Mouse (Mus musculus) hindbrain, embryonic 11.5 days (tissue): ENCODE measurements around the gene 6030408B16Rik. TPM values are rescaled to one million over a fixed set of nuclear protein-coding genes. Genes with fewer than 3 reads are reported as not detected.

Experiments
- ATAC-seq: fragments of 200-750 bp; cut with Nextera tagmentation; 2 replicates; pipeline ENCODE4 v1.8.0; 2017; ENCODE audit warnings: mild to moderate bottlenecking, moderate TSS enrichment, moderate library complexity; ENCODE audit not compliant: low FRiP score
- DNase-seq: peaks from one replicate; pipeline ENCODE4 v3.0.0-alpha.2; 2015; ENCODE audit warnings: low spot score
- H3K27ac ChIP-seq: fragments of 300-500 bp; sonication (generic); 2 replicates; pipeline ENCODE4 v1.5.1; 2014; ENCODE audit warnings: mild to moderate bottlenecking, low read depth, low read length
- H3K27me3 ChIP-seq: fragments of 300-500 bp; sonication (generic); 2 replicates; pipeline ENCODE4 v1.6.1; 2014; ENCODE audit warnings: mild to moderate bottlenecking, low read length, moderate library complexity, mixed read lengths; ENCODE audit not compliant: control insufficient read depth, insufficient read depth
- H3K36me3 ChIP-seq: fragments of 300-500 bp; sonication (generic); 2 replicates; pipeline ENCODE4 v1.6.1; 2014; ENCODE audit warnings: mild to moderate bottlenecking, low read length, moderate library complexity, mixed read lengths; ENCODE audit not compliant: control insufficient read depth, insufficient read depth
- H3K4me1 ChIP-seq: fragments of 300-500 bp; sonication (generic); replicated peaks from 2 replicates; pipeline ENCODE4 v1.6.1; 2014; ENCODE audit warnings: low read length, mixed read lengths; ENCODE audit not compliant: control insufficient read depth, insufficient read depth
- H3K4me2 ChIP-seq: fragments of 300-500 bp; sonication (generic); replicated peaks from 2 replicates; pipeline ENCODE4 v1.6.1; 2014; ENCODE audit warnings: mild to moderate bottlenecking, low read depth, low read length
- H3K4me3 ChIP-seq: fragments of 300-500 bp; sonication (generic); 2 replicates; pipeline ENCODE4 v1.5.1; 2014; ENCODE audit warnings: low read depth, low read length
- H3K9ac ChIP-seq: fragments of 300-500 bp; sonication (generic); 2 replicates; pipeline ENCODE4 v1.6.1; 2014; ENCODE audit warnings: low read depth, low read length
- H3K9me3 ChIP-seq: fragments of 300-500 bp; sonication (generic); 2 replicates; pipeline ENCODE4 v1.6.1; 2016; ENCODE audit warnings: low read length; ENCODE audit not compliant: control insufficient read depth
- WGBS: fragments of 180-500 bp; shearing (Covaris S2); extraction: QIAGEN DNeasy Blood & Tissue Kit; methylation state at CpG from one replicate; pipeline ENCODE4 v1.1.7; 2014; 5-methylcytosine and 5-hydroxymethylcytosine counted together
- polyA plus RNA-seq: library from polyadenylated mRNA; unstranded; fragments of >200 nt; fragmentation: Nextera tagmentation; extraction: Ambion mirVana; gene quantifications from 2 replicates; pipeline ENCODE4 v1.2.1, GENCODE M21; 2014

The 6030408B16Rik gene
- polyA plus RNA-seq, 1 experiment from 2014 or later, result 0.25 TPM

DNA sequence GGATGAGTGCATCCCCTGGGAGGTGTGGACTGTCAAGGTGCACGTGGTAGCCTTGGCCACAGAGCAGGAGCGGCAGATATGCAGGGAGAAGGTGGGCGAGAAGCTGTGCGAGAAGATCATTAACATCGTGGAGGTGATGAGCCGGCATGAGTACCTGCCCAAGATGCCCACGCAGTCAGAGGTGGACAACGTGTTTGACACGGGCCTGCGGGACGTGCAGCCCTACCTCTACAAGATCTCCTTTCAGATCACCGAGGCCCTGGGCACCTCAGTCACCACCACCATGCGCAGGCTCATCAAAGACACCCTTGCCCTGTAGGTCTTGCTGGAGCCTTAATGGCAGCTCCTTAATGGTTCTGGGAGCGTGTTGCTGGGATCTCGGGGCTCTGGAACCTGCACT is 2.7 kb upstream of the 6030408B16Rik start:
- H3K9me3 ChIP-seq, result no peaks in the 10 kb centered on the region
- H3K9ac ChIP-seq, result no peak overlapping the region
- no peaks in the 10 kb centered on the region for H3K4me1 ChIP-seq
- H3K27ac ChIP-seq, result no peak overlapping the region
- H3K27me3 ChIP-seq, result no peaks in the 10 kb centered on the region
- no peak overlapping the region for H3K4me2 ChIP-seq
- H3K36me3 ChIP-seq, result peaks cover 2% of the 10 kb centered on the region; the same call in 1 of the 2 replicates
- H3K4me3 ChIP-seq, result no peak overlapping the region
- 96% methylated on average over 15 of the region's 15 CpGs for WGBS
- DNase-seq, result no peak
- no peak for ATAC-seq

DNA sequence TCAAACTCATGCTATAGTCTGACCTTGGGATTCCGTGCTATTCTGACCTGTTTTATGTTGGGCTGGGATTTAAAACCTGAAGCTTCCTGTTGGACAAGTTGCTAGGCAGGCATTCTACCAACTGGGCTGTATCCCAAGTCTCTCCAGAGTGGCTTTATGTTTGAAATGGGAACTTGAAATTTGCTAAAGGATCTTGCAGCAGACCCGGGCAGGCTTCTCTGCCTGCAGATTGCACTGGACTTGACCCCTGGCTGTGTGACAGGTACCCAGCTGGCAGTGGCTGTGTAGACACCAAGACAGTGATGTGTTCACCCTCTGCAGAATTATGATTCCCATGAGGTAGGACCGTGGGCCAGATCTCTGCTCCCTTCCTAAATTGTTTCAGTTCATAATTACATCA is 1.0 kb upstream of the 6030408B16Rik start:
- Histone ChIP-seq H3K9me3 (no peaks in the 10 kb centered on the region), H3K4me1 (no peaks in the 10 kb centered on the region), H3K9ac (no peak overlapping the region), H3K4me3 (no peak overlapping the region), H3K4me2 (no peak overlapping the region), H3K36me3 (peaks cover 2% of the 10 kb centered on the region; the same call in 1 of the 2 replicates), H3K27me3 (no peaks in the 10 kb centered on the region), H3K27ac (no peak overlapping the region)
- ATAC-seq (no peak), DNase-seq (no peak)
- WGBS, result 93% methylated on average over 3 of the region's 3 CpGs

DNA sequence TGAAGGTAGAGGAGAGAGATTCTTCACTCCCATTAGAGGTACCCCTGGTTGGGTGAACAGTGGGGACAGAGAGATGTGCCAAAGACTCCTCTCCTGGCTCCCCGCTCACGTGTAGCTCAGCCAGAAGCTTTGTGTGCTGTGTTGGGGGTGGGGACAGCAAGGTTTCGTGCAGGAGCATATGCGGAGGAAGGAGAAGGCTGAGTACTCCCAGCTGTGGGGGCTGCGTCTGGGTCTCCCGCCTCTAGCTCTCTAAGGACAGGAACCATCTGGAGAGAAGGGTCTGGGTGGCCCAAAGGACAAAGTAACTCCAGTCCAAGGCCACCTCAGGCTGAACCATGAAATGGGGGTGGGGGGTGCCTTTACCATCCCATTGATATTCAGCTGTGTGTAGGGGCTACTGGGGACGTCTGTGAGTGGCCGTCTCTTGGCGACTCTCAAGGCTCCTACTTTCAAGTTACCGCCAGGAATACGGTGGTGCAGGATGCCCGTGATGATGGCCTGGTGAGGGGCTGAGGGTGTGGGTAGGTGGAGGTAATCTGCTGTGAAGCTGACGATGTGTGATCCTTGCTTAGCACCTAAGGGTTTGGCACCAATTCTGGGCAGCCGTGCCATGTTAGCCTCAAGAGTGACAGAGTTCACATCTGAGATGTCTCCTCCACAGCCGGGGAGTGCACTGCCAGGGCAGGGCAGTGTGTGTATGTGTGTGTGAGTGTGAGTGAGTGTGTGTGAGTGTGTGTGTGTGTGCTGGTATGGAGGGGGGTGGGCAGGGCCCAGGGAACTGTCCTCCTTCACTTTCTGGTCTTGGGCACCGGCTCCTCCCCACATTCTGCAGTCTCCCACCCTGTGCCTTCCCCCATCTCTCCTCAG is 1.2 kb downstream of the 6030408B16Rik start:
- Histone ChIP-seq H3K9ac (no peak overlapping the region), H3K27ac (no peak overlapping the region), H3K4me2 (no peak overlapping the region), H3K4me3 (no peak overlapping the region), H3K4me1 (no peaks in the 10 kb centered on the region), H3K36me3 (peaks cover 2% of the 10 kb centered on the region; the same call in 1 of the 2 replicates), H3K9me3 (no peaks in the 10 kb centered on the region), H3K27me3 (no peaks in the 10 kb centered on the region)
- no peak for DNase-seq
- WGBS, result 60% methylated on average over 16 of the region's 16 CpGs
- no peak for ATAC-seq

GRCm38 (mm10) chr15:101295106-101295505 is 2.1 kb downstream of the 6030408B16Rik start:
- Histone ChIP-seq H3K27me3 (no peaks in the 10 kb centered on the region), H3K27ac (no peak overlapping the region), H3K9ac (no peak overlapping the region), H3K36me3 (peaks cover 2% of the 10 kb centered on the region; the same call in 1 of the 2 replicates), H3K4me1 (no peaks in the 10 kb centered on the region), H3K9me3 (no peaks in the 10 kb centered on the region), H3K4me2 (no peak overlapping the region), H3K4me3 (no peak overlapping the region)
- 82% methylated on average over 7 of the region's 7 CpGs for WGBS
- DNase-seq, result no peak
- no peak for ATAC-seq

DNA sequence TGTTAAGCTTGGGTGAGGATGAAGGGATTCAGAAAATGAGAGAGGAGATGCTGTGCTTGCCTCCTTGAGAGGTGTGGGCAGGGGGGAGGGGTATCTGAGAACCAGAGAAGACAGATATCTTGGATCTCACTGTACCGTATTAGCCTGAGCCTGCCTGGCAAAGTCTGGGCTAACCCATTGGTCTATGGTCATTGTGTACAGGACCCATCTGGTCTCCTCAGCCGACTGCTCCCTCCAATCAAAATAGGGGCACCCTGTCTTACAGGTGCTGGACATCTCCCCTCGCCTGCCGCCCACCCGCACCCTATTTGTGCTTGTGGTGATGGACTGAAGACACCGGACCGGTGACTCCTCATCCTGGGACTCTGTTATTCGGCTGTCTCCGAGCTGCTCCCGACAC is 2.6 kb downstream of the 6030408B16Rik start:
- Histone ChIP-seq H3K9ac (no peak overlapping the region), H3K4me1 (no peaks in the 10 kb centered on the region), H3K4me2 (no peak overlapping the region), H3K36me3 (peaks cover 2% of the 10 kb centered on the region; the same call in 1 of the 2 replicates), H3K27ac (no peak overlapping the region), H3K4me3 (no peak overlapping the region), H3K27me3 (no peaks in the 10 kb centered on the region), H3K9me3 (no peaks in the 10 kb centered on the region)
- 83% methylated on average over 10 of the region's 10 CpGs for WGBS
- ATAC-seq (no peak), DNase-seq (no peak)

- H3K27ac ChIP-seq, result no peak overlapping the region
- H3K27me3 ChIP-seq, result no peaks in the 10 kb centered on the region
- 90% methylated on average over 11 of the region's 11 CpGs for WGBS
- H3K9me3 ChIP-seq, result no peaks in the 10 kb centered on the region
- DNase-seq (no peak), ATAC-seq (no peak)
- H3K4me1 ChIP-seq, result no peaks in the 10 kb centered on the region
- H3K9ac ChIP-seq, result no peak overlapping the region
- H3K4me2 ChIP-seq, result no peak overlapping the region
- no peak overlapping the region for H3K4me3 ChIP-seq
- peaks cover 2% of the 10 kb centered on the region; the same call in 1 of the 2 replicates for H3K36me3 ChIP-seq
These were observed 3.1 kb downstream of the 6030408B16Rik start for GRCm38 (mm10) chr15:101296091-101296490.

DNA sequence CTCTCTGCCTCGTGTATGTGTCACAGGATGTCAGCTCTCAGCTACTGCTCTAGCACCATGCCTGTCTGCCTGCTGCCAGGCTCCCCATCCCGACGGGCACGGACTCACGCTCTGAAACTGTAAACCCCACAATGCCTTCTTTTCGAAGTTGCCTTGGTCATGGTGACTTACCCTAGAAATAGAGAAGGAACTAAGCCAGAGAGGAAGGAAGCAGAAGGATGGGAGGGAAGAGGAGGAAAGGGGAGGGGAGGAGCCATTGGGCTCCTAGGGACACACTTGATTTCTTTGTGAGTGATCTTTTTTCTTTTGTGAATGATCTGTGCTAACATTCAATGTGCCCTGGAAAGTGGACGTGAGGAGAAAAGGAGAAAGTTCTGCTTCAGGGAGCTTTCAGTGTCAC is 5.0 kb downstream of the 6030408B16Rik start:
- H3K27me3 ChIP-seq, result no peaks in the 10 kb centered on the region
- no peak for DNase-seq
- no peak overlapping the region for H3K4me3 ChIP-seq
- no peaks in the 10 kb centered on the region for H3K9me3 ChIP-seq
- 32% methylated on average over 7 of the region's 7 CpGs for WGBS
- no peaks in the 10 kb centered on the region for H3K4me1 ChIP-seq
- no peak overlapping the region for H3K27ac ChIP-seq
- no peak overlapping the region for H3K4me2 ChIP-seq
- no peak overlapping the region for H3K9ac ChIP-seq
- H3K36me3 ChIP-seq, result no peaks in the 10 kb centered on the region
- ATAC-seq, result no peak

DNA sequence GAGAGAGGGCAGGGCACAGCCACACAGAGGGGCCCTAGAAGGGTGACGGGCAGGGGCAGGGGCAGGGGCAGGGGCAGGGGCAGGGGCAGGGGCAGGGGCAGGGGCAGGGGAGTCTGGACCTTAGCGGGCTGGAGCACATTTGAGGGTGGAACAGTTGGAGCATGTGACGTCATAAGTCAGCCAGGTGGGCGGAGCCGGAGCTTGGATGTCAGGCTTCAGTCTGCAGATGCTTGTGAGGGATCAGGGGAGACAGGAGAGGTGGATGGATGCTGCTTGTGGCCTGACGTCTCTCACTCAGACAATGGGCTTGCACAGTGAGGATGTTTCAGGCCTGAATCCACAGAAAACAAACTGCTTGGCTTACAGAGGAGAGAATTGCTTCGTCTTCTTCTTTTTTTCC is 5.5 kb downstream of the 6030408B16Rik start:
- 15% methylated on average over 5 of the region's 7 CpGs for WGBS
- H3K4me2 ChIP-seq, result no peak overlapping the region
- H3K27ac ChIP-seq, result no peak overlapping the region
- H3K9ac ChIP-seq, result no peak overlapping the region
- H3K4me1 ChIP-seq, result no peaks in the 10 kb centered on the region
- no peak overlapping the region for H3K4me3 ChIP-seq
- no peak for ATAC-seq
- peak; percentile 60 for DNase-seq
- no peaks in the 10 kb centered on the region for H3K9me3 ChIP-seq
- no peaks in the 10 kb centered on the region for H3K27me3 ChIP-seq
- H3K36me3 ChIP-seq, result no peaks in the 10 kb centered on the region

DNA sequence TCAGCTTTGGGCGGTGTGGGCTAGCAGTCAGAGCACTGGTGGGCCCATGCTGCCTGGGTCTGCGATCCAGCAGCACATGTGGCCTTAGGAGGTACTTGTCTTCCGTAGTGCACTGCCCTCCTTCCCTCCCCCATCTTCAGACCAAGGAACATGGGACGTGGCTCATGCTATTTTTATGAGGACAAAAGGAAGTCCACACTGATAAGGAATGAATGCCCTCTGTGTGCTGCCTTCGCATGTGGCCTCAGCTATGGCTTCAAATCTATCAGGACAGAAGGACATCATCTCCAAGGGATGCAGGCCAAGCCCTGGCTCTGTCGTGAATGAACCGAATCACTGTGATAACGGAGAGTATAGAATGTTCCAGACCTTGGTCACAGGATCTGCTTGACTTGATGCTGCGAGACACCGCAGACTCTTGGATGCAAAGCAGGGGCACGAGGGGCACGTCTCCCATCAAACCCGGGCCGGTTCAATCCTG is 6.5 kb downstream of the 6030408B16Rik start:
- Histone ChIP-seq H3K4me2 (no peak overlapping the region), H3K4me3 (no peak overlapping the region), H3K27ac (no peak overlapping the region), H3K27me3 (no peaks in the 10 kb centered on the region), H3K4me1 (no peaks in the 10 kb centered on the region), H3K9ac (no peak overlapping the region), H3K36me3 (no peaks in the 10 kb centered on the region), H3K9me3 (no peaks in the 10 kb centered on the region)
- DNase-seq (no peak), ATAC-seq (no peak)
- WGBS, result 85% methylated on average over 14 of the region's 14 CpGs
